Mouse (Mus musculus) MEL-GATA-1-ER (cell line): Measurements from ENCODE around the gene Tor2a.

Experiments
- DNase-seq: peaks from one replicate; pipeline ENCODE4 v3.0.0-alpha.2; 2012; ENCODE audit warnings: low read depth; ENCODE audit errors: extremely low read depth

The Tor2a gene

GRCm38 (mm10) chr2:32761361-32761760 is 4.3 kb downstream of the Tor2a start:
- DNase-seq: no peak

GRCm38 (mm10) chr2:32761859-32762258 is 4.8 kb downstream of the Tor2a start:
- DNase-seq: no peak

- DNase-seq: no peak
These were observed 6.3 kb downstream of the Tor2a start for GRCm38 (mm10) chr2:32763353-32763752.

GRCm38 (mm10) chr2:32767241-32767640 is 10.2 kb downstream of the Tor2a start:
- DNase-seq: no peak

GRCm38 (mm10) chr2:32768661-32769285 is 11.7 kb downstream of the Tor2a start:
- no peak for DNase-seq

- DNase-seq: no peak
These were observed 12.5 kb downstream of the Tor2a start for GRCm38 (mm10) chr2:32769327-32770085.

GRCm38 (mm10) chr2:32771886-32772285 is 14.9 kb downstream of the Tor2a start:
- no peak for DNase-seq

GRCm38 (mm10) chr2:32772626-32773279 is 15.7 kb downstream of the Tor2a start:
- DNase-seq: no peak

- DNase-seq: peak; percentile 84
These were observed 18.5 kb downstream of the Tor2a start, which contains the start of the genes Ttc16 and Ptrh1 for GRCm38 (mm10) chr2:32775359-32776074. TSS of gene Ttc16 (minus strand) at chr2:32775633. TSS of gene Ptrh1 (plus strand) at chr2:32775786.

- no peak for DNase-seq
These were observed 19.2 kb downstream of the Tor2a start for GRCm38 (mm10) chr2:32776192-32776591.

- no peak for DNase-seq
These were observed 21.0 kb downstream of the Tor2a start for GRCm38 (mm10) chr2:32778081-32778480.

- no peak for DNase-seq
These were observed 22.1 kb downstream of the Tor2a start for GRCm38 (mm10) chr2:32779131-32779530.

- no peak for DNase-seq
These were observed 22.7 kb downstream of the Tor2a start for GRCm38 (mm10) chr2:32779714-32780113.

GRCm38 (mm10) chr2:32781710-32782109 is 24.7 kb downstream of the Tor2a start:
- DNase-seq: no peak

GRCm38 (mm10) chr2:32784048-32784681 is 27.1 kb downstream of the Tor2a start, which contains the start of gene Cfap157:
TSS of gene Cfap157 (minus strand) at chr2:32784428.
- no peak for DNase-seq

GRCm38 (mm10) chr2:32787176-32787575 is 30.1 kb downstream of the Tor2a start:
- DNase-seq: no peak

- no peak for DNase-seq
These were observed 31.5 kb downstream of the Tor2a start for GRCm38 (mm10) chr2:32788581-32788980.

- no peak for DNase-seq
These were observed 34.3 kb downstream of the Tor2a start for GRCm38 (mm10) chr2:32791297-32791696.

GRCm38 (mm10) chr2:32795748-32796418 is 38.8 kb downstream of the Tor2a start:
- no peak for DNase-seq

GRCm38 (mm10) chr2:32798251-32798962 is 41.4 kb downstream of the Tor2a start:
- no peak for DNase-seq
